Mouse (Mus musculus): ENCODE measurements around the gene Cybb.
"Not testable (repeated sequence)": the region's sequence is repeated elsewhere in the genome, so short reads cannot be mapped to it uniquely, and the experiment has no call there.

Cybb gene

GRCm38 (mm10) chrX:9487671-9488070 lies at the start of gene Cybb:
Gene Cybb (minus strand): TSS chrX:9487771.
- no peak for DNase-seq

DNA sequence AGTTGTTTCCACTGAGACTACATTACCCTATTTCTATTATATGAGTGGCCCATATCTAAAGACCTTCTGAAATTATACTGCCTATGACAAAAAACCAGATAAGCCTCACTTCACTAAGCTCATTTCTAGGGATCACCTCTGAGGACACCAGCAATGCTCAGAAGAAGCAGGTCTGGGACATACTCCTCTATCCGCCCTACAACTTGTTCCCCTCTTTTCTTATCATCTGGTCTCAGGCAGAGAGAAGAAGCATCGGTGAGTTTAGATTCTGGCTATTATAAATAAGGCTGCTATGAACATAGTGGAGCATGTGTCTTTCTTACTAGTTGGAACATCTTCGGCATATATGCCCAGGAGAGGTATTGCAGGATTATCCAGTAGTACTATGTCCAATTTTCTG lies 49.3 kb upstream of the Cybb start:
- no peak for DNase-seq

GRCm38 (mm10) chrX:9519969-9520368 lies 32.4 kb upstream of the Cybb start:
- DNase-seq: peak in 1 of 2 experiments; percentile 53

DNA sequence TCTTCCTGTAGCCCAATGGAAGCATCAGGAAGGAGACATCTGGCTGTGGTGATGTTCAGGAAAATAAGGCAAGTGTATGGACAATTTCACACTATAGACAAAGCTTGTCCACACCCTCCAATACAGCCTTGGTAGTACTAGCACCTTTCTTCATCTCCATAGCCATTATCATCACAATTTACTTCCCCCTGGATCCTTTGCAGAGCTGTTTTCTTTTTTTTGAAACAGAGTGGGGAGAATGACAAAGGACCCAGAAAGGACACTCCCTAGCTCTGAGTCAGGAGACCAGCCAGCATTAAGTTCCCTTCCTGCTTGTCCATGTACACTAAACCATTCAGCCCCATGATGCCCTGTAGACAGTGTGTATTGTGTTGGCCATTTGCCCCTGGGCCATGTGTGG lies 30.0 kb upstream of the Cybb start:
- DNase-seq: not testable (repeated sequence)

- not testable (repeated sequence) for DNase-seq
These were observed 12.5 kb downstream of the Cybb start for GRCm38 (mm10) chrX:9475036-9475435.

GRCm38 (mm10) chrX:9474440-9474839 lies 13.1 kb downstream of the Cybb start:
- no peak for DNase-seq

GRCm38 (mm10) chrX:9473768-9474167 lies 13.8 kb downstream of the Cybb start:
- DNase-seq: no peak

GRCm38 (mm10) chrX:9470811-9471388 lies 16.7 kb downstream of the Cybb start:
- DNase-seq: no peak

GRCm38 (mm10) chrX:9469100-9469499 lies 18.5 kb downstream of the Cybb start:
- DNase-seq: no peak

- no peak for DNase-seq
These were observed 20.6 kb downstream of the Cybb start for GRCm38 (mm10) chrX:9467020-9467419.

- no peak for DNase-seq
These were observed 21.7 kb downstream of the Cybb start for GRCm38 (mm10) chrX:9465890-9466289.

DNA sequence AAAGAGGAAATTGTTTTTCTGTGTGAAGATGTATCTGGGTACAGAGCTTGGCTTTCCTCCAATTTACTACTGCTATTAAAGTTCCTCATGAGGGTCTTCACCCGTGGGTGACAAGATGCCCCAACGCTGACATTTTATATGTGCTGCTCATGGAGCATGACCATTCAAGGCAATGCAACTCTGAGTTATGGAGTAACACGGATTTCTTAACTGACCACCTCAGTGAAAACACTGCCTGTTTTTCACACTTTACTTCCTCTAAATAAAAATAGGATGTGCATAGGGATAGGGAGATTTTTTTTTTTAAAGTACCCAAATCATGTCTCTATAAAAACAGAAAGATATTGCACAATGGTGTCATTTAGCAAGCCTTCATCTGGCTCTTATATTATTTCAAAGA lies 24.9 kb downstream of the Cybb start:
- no peak for DNase-seq

DNA sequence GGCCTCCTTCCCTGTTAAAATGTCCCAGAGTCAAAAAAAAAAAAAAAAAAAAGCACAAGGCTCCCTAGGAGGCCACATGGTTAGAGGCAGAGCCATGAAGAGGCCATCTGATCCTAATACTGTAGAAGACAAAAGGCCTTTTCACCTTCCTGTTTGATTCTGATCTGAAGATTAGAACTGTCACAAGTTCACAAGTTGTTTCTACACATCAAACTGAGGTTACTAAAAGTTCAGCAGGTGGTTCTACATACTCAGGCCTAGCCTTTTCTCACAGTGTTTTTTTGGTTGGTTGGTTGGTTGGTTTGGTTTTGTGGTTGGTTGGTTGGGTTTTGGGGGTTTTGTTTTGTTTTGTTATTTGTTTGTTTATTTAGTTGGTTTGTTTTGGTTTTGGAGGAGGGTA lies 26.2 kb downstream of the Cybb start:
- no peak for DNase-seq

DNA sequence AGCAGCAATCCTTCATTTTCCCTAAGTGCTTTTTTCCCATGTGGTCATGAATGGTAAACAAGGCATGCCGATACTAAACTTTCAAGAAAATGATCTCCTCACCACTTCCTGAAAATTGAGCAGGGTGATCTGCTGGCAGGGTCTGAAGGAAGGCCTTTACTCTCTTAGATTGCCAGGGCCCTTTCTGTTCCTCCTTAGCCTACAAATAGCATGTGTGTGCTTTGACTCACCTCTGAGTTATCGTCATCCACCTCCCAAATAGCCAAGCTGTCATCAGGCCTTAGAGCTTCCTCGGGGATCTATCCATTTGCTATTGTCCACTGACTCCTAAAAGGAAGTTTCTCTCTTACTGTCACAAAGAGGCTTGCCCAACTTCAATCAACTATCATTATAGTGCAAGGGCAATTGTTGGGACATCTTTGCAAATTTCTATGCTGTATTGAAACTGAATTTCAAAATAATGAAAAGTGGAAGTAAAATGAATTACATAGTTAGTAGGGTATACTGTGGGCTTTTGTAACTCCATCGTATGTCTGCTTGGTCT lies 27.1 kb downstream of the Cybb start:
- no peak for DNase-seq

DNA sequence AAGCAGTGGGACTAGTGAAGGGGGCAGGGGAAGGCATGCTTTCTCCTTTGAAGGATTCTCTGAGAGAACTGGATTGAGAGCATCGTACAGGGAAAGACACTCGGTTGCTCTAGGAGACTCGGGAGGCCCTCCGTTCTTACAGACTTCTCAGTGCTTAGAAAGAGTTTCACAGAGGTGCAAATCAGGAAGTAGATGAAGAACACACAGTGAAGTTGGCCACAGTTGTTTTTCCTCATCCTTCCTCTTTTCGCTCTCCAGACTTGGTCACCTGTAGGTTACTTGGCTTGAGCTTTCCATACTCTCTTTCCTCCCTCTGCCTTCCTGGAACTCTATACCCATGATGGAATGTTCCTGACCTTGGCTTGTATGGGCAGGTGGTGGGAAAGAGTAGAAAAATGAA lies 35.2 kb downstream of the Cybb start:
- DNase-seq: no peak

DNA sequence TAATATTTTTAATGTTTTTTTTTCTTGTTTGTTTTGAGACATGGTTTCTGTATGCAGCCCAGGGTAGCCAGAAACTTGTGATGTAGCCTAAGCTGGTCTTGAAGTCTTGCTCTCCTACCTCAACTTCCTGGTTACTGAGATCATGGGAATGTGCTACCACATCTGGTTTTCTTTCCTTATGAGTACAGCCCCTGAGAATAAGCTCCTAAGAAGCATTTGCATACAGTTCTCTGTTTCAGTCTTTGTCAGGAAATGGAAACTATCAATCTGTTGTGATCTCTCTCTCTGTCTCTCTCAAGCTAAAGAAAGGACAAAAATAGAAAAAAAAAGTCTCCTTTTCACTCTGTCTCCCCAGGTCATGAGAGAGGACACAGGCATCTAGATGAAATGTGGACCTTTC lies 40.3 kb downstream of the Cybb start:
- DNase-seq: no peak

DNA sequence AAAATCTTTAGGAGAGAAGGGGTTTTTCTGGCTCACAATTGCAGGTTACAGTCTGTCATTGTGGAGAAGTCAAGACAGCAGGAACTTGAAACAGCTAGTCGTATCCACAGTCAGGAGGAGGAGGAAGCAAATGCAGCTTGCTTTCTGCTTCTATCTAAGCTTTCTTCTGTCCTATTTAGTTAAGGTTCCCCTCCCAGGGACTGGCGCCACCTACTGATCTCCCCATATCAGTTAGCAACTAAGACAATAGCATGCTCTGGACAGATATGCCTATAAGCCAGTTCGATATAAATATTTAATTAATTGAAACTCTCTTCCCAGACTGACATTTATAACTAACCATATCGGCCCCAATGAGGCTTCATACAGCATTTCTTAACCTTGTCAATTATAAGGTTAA lies 46.5 kb downstream of the Cybb start:
- peak in 1 of 2 experiments; percentile 14 for DNase-seq

DNA sequence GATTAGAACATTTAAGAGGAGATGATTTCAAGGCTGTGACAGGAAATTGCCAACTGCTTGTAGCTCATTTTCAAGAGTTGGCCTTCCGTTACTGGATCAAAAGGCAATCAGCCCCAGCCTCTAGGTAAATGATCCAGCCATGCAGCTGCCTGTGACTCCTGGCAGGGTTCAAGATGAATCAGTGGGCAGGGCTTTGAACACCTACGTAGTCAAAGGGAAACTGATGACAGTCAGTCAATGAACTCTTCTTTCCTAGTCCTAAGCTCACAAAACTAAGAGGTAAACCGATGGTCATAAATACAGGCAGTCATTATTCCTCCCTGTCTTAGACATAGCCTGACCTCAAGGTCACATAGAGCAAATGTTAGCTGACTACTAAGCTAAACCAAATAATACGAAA lies 47.0 kb downstream of the Cybb start:
- DNase-seq: no peak

GRCm38 (mm10) chrX:9439257-9439656 lies 48.3 kb downstream of the Cybb start:
- no peak for DNase-seq

GRCm38 (mm10) chrX:9413889-9414288 lies 73.7 kb downstream of the Cybb start:
- no peak for DNase-seq
